Mouse (Mus musculus) midbrain, postnatal 0 days (tissue): ENCODE measurements at regions not wholly inside any gene's neighbourhood (a gene's known extent, or its start where the extent isn't known, plus 50 kb on each side); places are given as distances from the start of the nearest gene placed in this dataset.
A peak's percentile ranks its signal among the peaks of the same experiment; 100 is the strongest.

Experiments used
- ATAC-seq: fragments of 200-750 bp; cut with Nextera tagmentation; 2 replicates; pipeline ENCODE4 v1.8.0; 2017; ENCODE audit warnings: moderate number of reproducible peaks, mild to moderate bottlenecking, moderate TSS enrichment, moderate library complexity; ENCODE audit not compliant: low FRiP score
- DNase-seq: peaks from one replicate; pipeline ENCODE4 v3.0.0-alpha.2; 2015; ENCODE audit warnings: low spot score
- H3K27ac ChIP-seq: fragments of 300-500 bp; sonication (generic); 2 replicates; pipeline ENCODE4 v1.5.1; 2014; ENCODE audit warnings: low read depth, mild to moderate bottlenecking, low read length, mixed read lengths
- H3K27me3 ChIP-seq: fragments of 300-500 bp; sonication (generic); 2 replicates; pipeline ENCODE4 v1.6.1; 2014; ENCODE audit warnings: low read length, control low read depth, mixed read lengths; ENCODE audit not compliant: insufficient read depth
- H3K36me3 ChIP-seq: fragments of 300-500 bp; sonication (generic); 2 replicates; pipeline ENCODE4 v1.6.1; 2014; ENCODE audit warnings: low read length, control low read depth, mixed read lengths; ENCODE audit not compliant: insufficient read depth
- H3K4me1 ChIP-seq: fragments of 300-500 bp; sonication (generic); 2 replicates; pipeline ENCODE4 v1.6.1; 2014; ENCODE audit warnings: mild to moderate bottlenecking, control low read depth, antibody characterized with exemption, low read length, mixed read lengths; ENCODE audit not compliant: insufficient read depth
- H3K4me2 ChIP-seq: fragments of 300-500 bp; sonication (generic); 2 replicates; pipeline ENCODE4 v1.6.1; 2014; ENCODE audit warnings: low read depth, mild to moderate bottlenecking, low read length, mixed read lengths; ENCODE audit not compliant: poor library complexity, severe bottlenecking
- H3K4me3 ChIP-seq: fragments of 300-500 bp; sonication (generic); 2 replicates; pipeline ENCODE4 v1.5.1; 2014; ENCODE audit warnings: low read depth, mild to moderate bottlenecking, low read length, moderate library complexity
- H3K9ac ChIP-seq: fragments of 300-500 bp; sonication (generic); replicated peaks from 2 replicates; pipeline ENCODE4 v1.6.1; 2014; ENCODE audit warnings: mild to moderate bottlenecking, low read length, moderate library complexity, mixed read lengths; ENCODE audit not compliant: poor library complexity, severe bottlenecking
- H3K9me3 ChIP-seq: fragments of 300-500 bp; sonication (generic); 2 replicates; pipeline ENCODE4 v1.6.1; 2016; ENCODE audit warnings: low read length, control low read depth
- CTCF ChIP-seq: IDR thresholded peaks from 2 replicates; pipeline ENCODE4 v1.5.1; 2016; ENCODE audit warnings: antibody characterized with exemption, mild to moderate bottlenecking
- WGBS: fragments of 180-500 bp; shearing (Covaris S2); extraction: QIAGEN DNeasy Blood & Tissue Kit; methylation state at CpG from one replicate; pipeline ENCODE4 v1.1.7; 2014; 5-methylcytosine and 5-hydroxymethylcytosine counted together

GRCm38 (mm10) chr4:40031361-40031760, 111.5 kb upstream of the Aco1 start:
- H3K4me2 ChIP-seq: no peak overlapping the region
- 90% methylated on average over 1 of the region's 1 CpGs for WGBS
- H3K27ac ChIP-seq: no peak overlapping the region
- no peaks in the 10 kb centered on the region for H3K27me3 ChIP-seq
- no peak for DNase-seq
- no peak overlapping the region for H3K4me3 ChIP-seq
- no peak overlapping the region for H3K9ac ChIP-seq
- H3K36me3 ChIP-seq: no peaks in the 10 kb centered on the region
- H3K4me1 ChIP-seq: no peaks in the 10 kb centered on the region
- TF ChIP-seq CTCF: no peak
- no peaks in the 10 kb centered on the region for H3K9me3 ChIP-seq
- no peak for ATAC-seq

- Histone ChIP-seq H3K36me3 (no peaks in the 10 kb centered on the region), H3K9me3 (no peaks in the 10 kb centered on the region), H3K4me2 (no peak overlapping the region), H3K9ac (no peak overlapping the region), H3K27ac (no peak overlapping the region), H3K4me3 (no peak overlapping the region), H3K27me3 (no peaks in the 10 kb centered on the region), H3K4me1 (no peaks in the 10 kb centered on the region)
- no peak for ATAC-seq
- no peak for TF ChIP-seq CTCF
- 95% methylated on average over 10 of the region's 10 CpGs for WGBS
- peak; percentile 7 for DNase-seq
These were observed 95.0 kb upstream of the Aco1 start for GRCm38 (mm10) chr4:40047846-40048245.

- H3K36me3 ChIP-seq: no peaks in the 10 kb centered on the region
- ATAC-seq (no peak), DNase-seq (peak; percentile 51)
- H3K4me3 ChIP-seq: no peak overlapping the region
- H3K27me3 ChIP-seq: no peaks in the 10 kb centered on the region
- WGBS: 54% methylated on average over 6 of the region's 6 CpGs
- no peak for TF ChIP-seq CTCF
- no peaks in the 10 kb centered on the region for H3K9me3 ChIP-seq
- no peaks in the 10 kb centered on the region for H3K4me1 ChIP-seq
- no peak overlapping the region for H3K9ac ChIP-seq
- H3K4me2 ChIP-seq: no peak overlapping the region
- H3K27ac ChIP-seq: no peak overlapping the region
These were observed 93.8 kb upstream of the Aco1 start for GRCm38 (mm10) chr4:40049086-40049485.

GRCm38 (mm10) chr4:40051848-40052247, 91.0 kb upstream of the Aco1 start:
- H3K4me1 ChIP-seq: no peaks in the 10 kb centered on the region
- H3K4me3 ChIP-seq: no peak overlapping the region
- H3K36me3 ChIP-seq: no peaks in the 10 kb centered on the region
- H3K9me3 ChIP-seq: no peaks in the 10 kb centered on the region
- no peak for ATAC-seq
- no peak for DNase-seq
- 88% methylated on average over 4 of the region's 4 CpGs for WGBS
- TF ChIP-seq CTCF: no peak
- H3K27me3 ChIP-seq: no peaks in the 10 kb centered on the region
- no peak overlapping the region for H3K27ac ChIP-seq
- no peak overlapping the region for H3K4me2 ChIP-seq
- no peak overlapping the region for H3K9ac ChIP-seq

- H3K9me3 ChIP-seq: no peaks in the 10 kb centered on the region
- H3K4me1 ChIP-seq: no peaks in the 10 kb centered on the region
- DNase-seq: no peak
- H3K27me3 ChIP-seq: no peaks in the 10 kb centered on the region
- H3K27ac ChIP-seq: no peak overlapping the region
- H3K4me3 ChIP-seq: no peak overlapping the region
- no peak for ATAC-seq
- H3K36me3 ChIP-seq: no peaks in the 10 kb centered on the region
- H3K9ac ChIP-seq: no peak overlapping the region
- 70% methylated on average over 2 of the region's 2 CpGs for WGBS
- TF ChIP-seq CTCF: no peak
- no peak overlapping the region for H3K4me2 ChIP-seq
These were observed 89.5 kb upstream of the Aco1 start for GRCm38 (mm10) chr4:40053391-40053790.

GRCm38 (mm10) chr4:40063751-40064456, 79.0 kb upstream of the Aco1 start:
- Histone ChIP-seq H3K4me1 (no peaks in the 10 kb centered on the region), H3K4me3 (no peak overlapping the region), H3K4me2 (no peak overlapping the region), H3K9me3 (no peaks in the 10 kb centered on the region), H3K36me3 (no peaks in the 10 kb centered on the region), H3K27me3 (no peaks in the 10 kb centered on the region), H3K9ac (no peak overlapping the region), H3K27ac (no peak overlapping the region)
- no peak for TF ChIP-seq CTCF
- ATAC-seq (no peak; the same call in 1 of the 2 replicates), DNase-seq (peak; percentile 56)
- 78% methylated on average over 3 of the region's 3 CpGs for WGBS
